Mouse (Mus musculus) lung, adult 2 months (tissue): ENCODE measurements around the gene Lrig3.

Experiments used
- CTCF ChIP-seq: fragments of 200-500 bp; IDR thresholded peaks from 2 replicates; pipeline ENCODE4 v1.5.1; 2011; ENCODE audit warnings: mild to moderate bottlenecking, low read length, control low read depth; ENCODE audit not compliant: insufficient read depth
- POLR2A ChIP-seq: fragments of 200-500 bp; IDR thresholded peaks from 2 replicates; pipeline ENCODE4 v1.6.1; 2011; ENCODE audit warnings: low read depth, mild to moderate bottlenecking, control low read depth, low read length, borderline replicate concordance; ENCODE audit errors: extremely low read depth

DNA sequence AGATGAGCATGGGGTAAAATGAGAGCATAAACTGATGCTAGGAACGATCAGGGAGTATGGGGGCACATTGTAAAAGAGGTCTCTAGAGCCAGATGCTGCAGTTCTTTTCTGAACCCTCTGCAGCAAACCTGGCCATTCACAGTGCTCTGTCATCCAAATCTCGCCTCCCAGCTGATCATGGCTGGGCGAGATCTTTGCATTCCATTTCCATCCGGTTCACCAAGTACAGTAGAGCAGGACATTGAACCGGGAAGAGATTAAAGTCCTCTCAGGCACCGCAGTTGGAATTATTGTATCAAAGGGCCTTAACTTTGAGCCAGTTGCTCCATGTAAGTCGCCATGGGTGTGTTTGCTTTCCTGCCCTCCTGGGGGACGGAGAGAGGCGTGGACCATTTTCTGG lies 20.5 kb downstream of the Lrig3 start:
- no peak for TF ChIP-seq CTCF
- TF ChIP-seq POLR2A, result no peak
